Mouse (Mus musculus): ENCODE data around the gene Hltf. TPM values are rescaled to one million over a fixed set of nuclear protein-coding genes. Genes with fewer than 3 reads are reported as not detected.
"Not testable (repeated sequence)": the region's sequence is repeated elsewhere in the genome, so short reads cannot be mapped to it uniquely, and the experiment has no call there.

Gene Hltf
- total RNA-seq, 2 experiments from 2014 or later = 21.9 to 27.4 TPM

- DNase-seq (ENCODE audit: low spot score in 2 of 2) = no peak
These were observed 46.2 kb downstream of the Hltf start for GRCm38 (mm10) chr3:20103830-20104229.

GRCm38 (mm10) chr3:20104318-20104717 lies 46.7 kb downstream of the Hltf start:
- DNase-seq (ENCODE audit: low spot score in 2 of 2) = no peak

- no peak for DNase-seq (ENCODE audit: low spot score in 2 of 2)
These were observed 47.2 kb downstream of the Hltf start for GRCm38 (mm10) chr3:20104776-20105175.

- no peak for DNase-seq (ENCODE audit: low spot score in 2 of 2)
These were observed 51.3 kb downstream of the Hltf start for GRCm38 (mm10) chr3:20108881-20109280.

GRCm38 (mm10) chr3:20111913-20112312 lies 54.3 kb downstream of the Hltf start:
- no peak for DNase-seq (ENCODE audit: low spot score in 2 of 2)

GRCm38 (mm10) chr3:20119044-20119591 lies 61.5 kb downstream of the Hltf start:
- DNase-seq (ENCODE audit: low spot score in 2 of 2) = no peak

GRCm38 (mm10) chr3:20119686-20120244 lies 62.2 kb downstream of the Hltf start:
- no peak for DNase-seq (ENCODE audit: low spot score in 2 of 2)

- DNase-seq (ENCODE audit: low spot score in 2 of 2) = not testable (repeated sequence)
These were observed 64.0 kb downstream of the Hltf start for GRCm38 (mm10) chr3:20121582-20121981.

GRCm38 (mm10) chr3:20125604-20126003 lies 68.0 kb downstream of the Hltf start:
- DNase-seq (ENCODE audit: low spot score in 2 of 2) = no peak

- DNase-seq (ENCODE audit: low spot score in 2 of 2) = no peak
These were observed 69.5 kb downstream of the Hltf start for GRCm38 (mm10) chr3:20127047-20127595.

- no peak for DNase-seq (ENCODE audit: low spot score in 2 of 2)
These were observed 71.9 kb downstream of the Hltf start for GRCm38 (mm10) chr3:20129491-20129890.

- no peak for DNase-seq (ENCODE audit: low spot score in 2 of 2)
These were observed 73.1 kb downstream of the Hltf start for GRCm38 (mm10) chr3:20130456-20131349.

- DNase-seq (ENCODE audit: low spot score in 2 of 2) = no peak
These were observed 73.7 kb downstream of the Hltf start for GRCm38 (mm10) chr3:20131350-20131720.

GRCm38 (mm10) chr3:20132731-20133130 lies 75.1 kb downstream of the Hltf start:
- no peak for DNase-seq (ENCODE audit: low spot score in 2 of 2)

GRCm38 (mm10) chr3:20133745-20134144 lies 76.1 kb downstream of the Hltf start:
- DNase-seq (ENCODE audit: low spot score in 2 of 2) = no peak

GRCm38 (mm10) chr3:20134545-20134944 lies 76.9 kb downstream of the Hltf start:
- no peak for DNase-seq (ENCODE audit: low spot score in 2 of 2)

- DNase-seq (ENCODE audit: low spot score in 2 of 2) = no peak
These were observed 79.4 kb downstream of the Hltf start for GRCm38 (mm10) chr3:20136868-20137581.

GRCm38 (mm10) chr3:20141240-20141639 lies 83.6 kb downstream of the Hltf start:
- DNase-seq (ENCODE audit: low spot score in 2 of 2) = no peak

- no peak for DNase-seq (ENCODE audit: low spot score in 2 of 2)
These were observed 84.1 kb downstream of the Hltf start for GRCm38 (mm10) chr3:20141679-20142078.

GRCm38 (mm10) chr3:20142101-20142500 lies 84.5 kb downstream of the Hltf start:
- DNase-seq (ENCODE audit: low spot score in 2 of 2) = no peak

- no peak for DNase-seq (ENCODE audit: low spot score in 2 of 2)
These were observed 85.0 kb downstream of the Hltf start for GRCm38 (mm10) chr3:20142576-20142975.

Data from adrenal gland, postnatal 4 days (tissue).